Mouse (Mus musculus) lung, postnatal 10 days (tissue): ENCODE measurements around the gene Inpp4b.
"Not testable (repeated sequence)": the region's sequence is repeated elsewhere in the genome, so short reads cannot be mapped to it uniquely, and the experiment has no call there.

Source experiments
- DNase-seq: peaks from one replicate; pipeline ENCODE4 v3.0.0; 2021

Inpp4b gene

GRCm38 (mm10) chr8:81780921-81781675 lies 438.7 kb downstream of the Inpp4b start:
- no peak for DNase-seq

DNA sequence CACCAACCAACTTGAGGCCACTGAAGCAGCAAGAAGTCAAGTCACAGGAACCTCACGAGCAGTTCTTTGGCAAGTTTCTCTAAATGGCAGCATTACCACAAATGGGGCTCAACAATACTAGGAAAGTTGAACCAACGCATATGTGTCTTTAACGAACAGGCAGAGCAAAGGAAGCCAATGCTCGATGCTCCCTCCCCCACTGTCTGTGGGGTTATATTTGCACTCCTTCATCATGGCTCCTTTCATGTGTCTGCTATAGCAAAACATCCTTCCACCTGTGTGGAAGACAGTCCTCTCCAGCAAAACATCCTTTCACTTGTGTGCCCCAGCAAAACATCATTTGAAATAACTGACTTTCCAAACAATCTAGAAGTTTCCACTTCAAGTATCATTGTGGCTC lies 440.4 kb downstream of the Inpp4b start:
- DNase-seq, result no peak

DNA sequence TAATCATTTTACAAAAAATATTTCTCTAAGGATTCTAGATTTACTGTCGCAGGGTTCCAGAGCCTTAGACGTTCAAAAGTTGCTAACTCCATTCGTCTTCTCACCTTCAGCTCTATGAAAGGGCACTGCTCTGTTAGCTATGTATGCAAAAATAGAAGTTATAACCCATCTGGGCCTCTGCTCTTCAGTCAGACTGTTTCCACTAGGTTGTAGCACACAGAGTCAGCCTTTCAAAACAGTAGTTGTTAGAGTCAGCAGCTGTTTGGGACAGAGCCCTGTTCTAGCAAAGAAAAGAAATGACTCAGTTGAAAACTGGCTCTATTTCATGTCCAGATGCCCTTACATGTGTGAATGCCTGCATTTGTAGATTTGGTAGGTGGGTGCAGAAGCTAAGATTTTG lies 442.4 kb downstream of the Inpp4b start:
- no peak for DNase-seq

GRCm38 (mm10) chr8:81788498-81788897 lies 446.1 kb downstream of the Inpp4b start:
- no peak for DNase-seq

DNA sequence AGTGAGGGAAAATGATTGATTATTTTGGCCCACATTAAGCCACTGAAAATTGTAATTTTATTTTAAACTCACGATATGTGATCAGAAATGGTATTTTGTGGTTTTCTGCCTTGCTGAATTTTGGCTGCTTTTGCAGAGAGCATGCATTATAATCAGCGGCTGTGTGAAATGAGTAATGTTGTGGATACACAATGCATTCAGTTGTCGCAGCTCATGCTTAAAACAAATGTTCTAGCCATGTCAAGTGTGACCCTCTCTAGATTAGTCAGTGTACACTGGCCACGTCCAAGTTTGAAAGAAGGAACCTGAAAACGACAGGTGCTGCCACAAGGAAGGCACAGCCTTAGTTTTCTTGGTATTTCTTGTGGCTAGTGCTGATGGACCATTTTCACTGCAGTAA lies 450.3 kb downstream of the Inpp4b start:
- DNase-seq, result no peak

DNA sequence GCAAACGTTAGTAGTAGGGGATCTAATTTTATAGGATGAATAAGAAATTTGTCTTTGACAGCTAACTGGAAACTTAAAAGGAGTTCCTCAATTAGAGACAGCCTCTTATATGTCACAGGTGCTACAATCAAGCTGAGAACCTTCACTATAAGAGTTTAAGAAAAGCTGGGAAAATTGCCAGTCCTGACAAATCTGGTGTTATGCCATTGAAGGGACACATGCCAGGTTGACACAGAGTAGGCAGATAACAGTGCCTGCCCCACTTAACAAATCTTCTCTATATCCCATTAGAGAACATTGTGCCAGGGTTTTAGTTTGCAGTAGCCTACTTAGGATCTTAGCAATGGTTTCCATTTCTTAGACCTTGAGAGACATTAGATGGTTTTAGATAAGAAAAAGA lies 456.1 kb downstream of the Inpp4b start:
- no peak for DNase-seq

DNA sequence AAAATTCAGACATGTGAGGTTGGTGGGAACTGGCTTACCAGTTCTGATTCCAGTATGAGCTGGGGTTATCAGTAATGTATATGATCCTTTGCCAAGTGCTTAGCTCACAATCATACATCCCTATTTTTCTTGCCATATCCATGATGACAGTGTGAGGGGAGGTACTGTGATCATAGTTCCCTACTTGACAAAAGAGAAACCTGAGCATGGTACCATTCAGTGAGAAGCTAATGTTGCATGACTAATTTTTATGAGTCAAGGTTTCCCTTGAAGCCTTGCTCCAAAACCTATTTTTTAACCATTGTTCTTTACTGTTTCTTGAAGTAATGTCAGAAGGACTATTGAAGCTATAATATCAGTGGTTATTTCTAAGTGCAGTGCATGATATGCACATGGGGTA lies 458.4 kb downstream of the Inpp4b start:
- DNase-seq, result no peak

- DNase-seq, result peak; percentile 83
Measured at GRCm38 (mm10) chr8:81806797-81807196, 464.4 kb downstream of the Inpp4b start.

GRCm38 (mm10) chr8:81807578-81807977 lies 465.2 kb downstream of the Inpp4b start:
- no peak for DNase-seq

DNA sequence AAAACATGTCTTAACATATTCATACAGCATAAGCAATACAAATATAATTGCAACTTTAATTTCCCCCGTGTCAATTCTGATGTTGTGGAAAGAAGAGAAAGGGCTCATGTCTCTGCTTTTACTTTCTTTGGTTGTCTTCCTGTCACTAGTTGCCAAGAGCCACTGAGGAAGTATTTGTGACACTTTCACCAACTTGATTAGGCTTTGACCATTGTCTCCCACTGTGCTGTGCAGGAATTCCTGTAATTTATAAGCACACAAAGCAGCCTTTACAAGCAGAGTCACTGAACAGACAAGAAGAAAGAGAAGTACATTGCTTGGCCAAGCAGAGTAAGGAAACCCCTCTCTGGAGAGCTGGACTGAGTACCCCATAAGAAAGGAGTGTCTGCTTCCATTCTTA lies 466.1 kb downstream of the Inpp4b start:
- no peak for DNase-seq

GRCm38 (mm10) chr8:81809414-81809813 lies 467.1 kb downstream of the Inpp4b start:
- DNase-seq, result not testable (repeated sequence)

DNA sequence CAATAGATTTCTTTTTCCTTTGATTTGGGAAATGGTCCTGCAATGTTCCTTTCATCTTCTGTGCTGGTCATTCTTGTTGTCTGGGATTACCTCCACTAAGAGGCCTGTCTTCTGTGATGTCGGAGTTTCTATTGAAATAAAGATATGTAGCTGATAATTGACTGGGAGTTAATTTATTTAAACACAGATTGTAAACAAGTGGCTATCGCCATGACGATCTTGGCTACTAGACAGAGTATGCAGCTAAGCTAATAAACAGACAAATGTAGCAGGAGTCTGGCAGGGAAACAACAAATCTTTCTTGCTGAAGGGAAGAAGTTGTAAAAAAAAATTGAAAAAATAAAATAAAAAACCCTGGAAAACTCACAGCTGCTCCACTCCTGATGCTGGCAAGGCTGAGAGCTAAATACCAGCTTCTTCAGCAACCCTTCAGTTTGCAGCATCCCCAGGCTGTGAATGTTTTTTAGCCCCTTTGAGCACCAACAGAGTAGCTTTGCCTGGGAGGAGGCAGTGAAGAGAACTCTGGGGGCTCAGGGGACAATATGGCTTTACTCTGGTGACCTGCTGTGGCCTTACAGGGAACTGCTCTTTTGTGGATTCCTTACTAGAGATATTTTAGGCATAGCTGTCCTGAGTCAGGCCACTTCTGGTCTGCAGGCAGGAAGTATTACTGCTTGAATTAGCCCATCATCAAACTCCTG lies 469.8 kb downstream of the Inpp4b start:
- peak; percentile 18 for DNase-seq

DNA sequence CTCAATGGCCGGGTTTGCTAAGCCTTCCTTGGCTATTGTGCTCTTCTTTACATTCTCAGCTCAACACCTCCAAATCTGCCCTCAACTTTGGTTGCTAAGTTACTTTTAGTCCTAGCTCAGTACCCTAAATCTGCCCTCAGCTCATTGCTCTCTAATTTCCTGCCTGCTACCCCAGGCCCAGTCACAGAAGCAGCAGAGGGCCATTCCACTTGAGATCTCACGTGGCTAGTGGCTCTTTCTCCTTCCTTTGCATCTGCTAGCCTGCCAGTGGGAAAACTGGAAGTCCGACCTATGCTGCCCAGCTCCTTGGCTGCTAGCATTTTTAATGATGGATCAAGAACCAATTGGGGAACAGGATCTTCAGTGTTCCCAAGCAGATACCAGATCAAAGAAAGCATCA lies 472.4 kb downstream of the Inpp4b start:
- no peak for DNase-seq

- DNase-seq, result no peak
Measured at GRCm38 (mm10) chr8:81815551-81815950, 473.2 kb downstream of the Inpp4b start.

GRCm38 (mm10) chr8:81823121-81823520 lies 480.8 kb downstream of the Inpp4b start:
- DNase-seq, result no peak

GRCm38 (mm10) chr8:81824975-81825374 lies 482.6 kb downstream of the Inpp4b start:
- DNase-seq, result no peak

DNA sequence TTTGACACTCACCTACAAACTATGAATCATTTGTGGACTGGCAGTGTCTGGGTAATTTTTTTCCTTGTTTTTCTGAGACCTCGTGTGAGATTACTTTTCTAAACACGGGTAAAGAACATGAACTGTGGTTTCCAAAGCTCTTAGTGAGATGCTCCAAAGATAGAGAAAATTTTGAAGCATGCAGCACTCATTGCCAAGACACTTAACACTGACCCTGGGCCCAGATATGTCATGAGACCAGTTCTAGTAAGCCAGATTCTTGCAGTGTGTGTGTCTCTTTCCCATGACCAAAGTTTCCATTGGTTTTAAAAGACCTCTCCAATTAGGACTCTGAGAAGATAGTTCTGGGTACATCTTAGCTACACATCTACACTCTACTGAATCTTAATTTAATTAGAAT lies 484.1 kb downstream of the Inpp4b start:
- DNase-seq, result no peak

GRCm38 (mm10) chr8:81827306-81827913 lies 485.1 kb downstream of the Inpp4b start:
- no peak for DNase-seq

DNA sequence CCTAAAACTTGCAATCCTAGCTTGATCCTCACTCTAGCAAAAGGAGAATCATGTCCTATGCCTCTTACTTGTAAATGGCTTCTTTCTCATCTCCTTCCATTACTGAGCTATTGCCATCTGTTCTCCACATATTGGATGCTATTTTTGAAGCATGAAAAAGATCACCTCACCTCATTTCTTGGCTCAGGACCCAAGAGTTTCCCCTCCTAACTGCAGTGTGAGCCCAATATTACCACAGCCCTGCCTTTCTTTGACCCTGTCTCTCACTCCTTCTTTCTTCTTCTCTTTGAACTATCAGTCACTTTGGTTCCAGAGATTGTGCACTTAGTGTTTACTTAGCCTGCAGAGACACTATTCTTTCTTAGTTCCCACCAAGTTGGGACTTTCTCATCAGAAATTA lies 489.1 kb downstream of the Inpp4b start:
- DNase-seq, result no peak

GRCm38 (mm10) chr8:81833852-81834251 lies 491.5 kb downstream of the Inpp4b start:
- no peak for DNase-seq

GRCm38 (mm10) chr8:81840512-81840911 lies 498.2 kb downstream of the Inpp4b start:
- no peak for DNase-seq

GRCm38 (mm10) chr8:81844104-81844982 lies 502.0 kb downstream of the Inpp4b start:
- no peak for DNase-seq

DNA sequence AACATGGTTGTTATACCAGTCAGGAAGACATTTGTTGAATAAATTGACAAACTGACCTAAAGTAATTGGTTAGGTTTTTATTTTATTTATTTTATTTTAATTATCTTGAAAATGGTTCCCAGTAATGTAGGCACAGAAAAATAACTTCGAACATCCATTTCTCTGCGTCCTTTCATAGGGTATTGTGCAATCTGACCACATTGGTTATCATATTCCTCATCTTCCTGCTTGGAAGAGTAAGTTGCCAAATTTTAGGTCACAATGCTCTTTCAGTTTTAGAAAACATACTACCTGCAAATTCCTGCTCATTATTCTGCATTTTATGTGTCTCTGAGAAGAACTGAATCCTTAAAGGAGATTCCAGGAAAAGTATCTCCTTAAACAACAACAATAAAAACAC lies 505.6 kb downstream of the Inpp4b start:
- DNase-seq, result no peak
